Mouse (Mus musculus): ENCODE results near the gene Pdzd7. TPM values are rescaled to one million over a fixed set of nuclear protein-coding genes. Genes with fewer than 3 reads are reported as not detected.

Pdzd7 gene
- polyA plus RNA-seq, 3 experiments from 2014 or later: not detected

- no peak for ATAC-seq
Observed at GRCm38 (mm10) chr19:44983366-44983765, 62.2 kb downstream of the Pdzd7 start.

- no peak for ATAC-seq
Observed at GRCm38 (mm10) chr19:44982477-44983115, 62.9 kb downstream of the Pdzd7 start.

DNA sequence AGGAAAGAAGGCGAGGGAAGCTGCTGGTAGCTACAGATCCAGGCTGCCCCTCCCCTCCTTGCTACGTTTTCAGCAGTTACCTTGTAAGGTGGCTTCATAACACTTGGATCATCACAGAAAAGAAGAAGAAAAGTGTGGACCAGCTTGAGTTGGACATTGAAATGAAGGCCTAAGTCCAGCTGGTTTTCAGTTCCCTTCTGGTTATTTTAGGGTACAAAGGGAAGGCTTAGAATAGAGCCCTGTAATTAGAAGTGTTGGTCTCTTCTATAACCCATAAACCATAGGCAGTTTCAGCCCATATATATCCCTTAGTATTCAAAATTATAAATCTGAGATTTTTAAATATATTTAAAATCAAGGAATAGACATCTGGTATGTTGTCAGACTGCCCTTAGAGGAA is 64.7 kb downstream of the Pdzd7 start:
- no peak for ATAC-seq

DNA sequence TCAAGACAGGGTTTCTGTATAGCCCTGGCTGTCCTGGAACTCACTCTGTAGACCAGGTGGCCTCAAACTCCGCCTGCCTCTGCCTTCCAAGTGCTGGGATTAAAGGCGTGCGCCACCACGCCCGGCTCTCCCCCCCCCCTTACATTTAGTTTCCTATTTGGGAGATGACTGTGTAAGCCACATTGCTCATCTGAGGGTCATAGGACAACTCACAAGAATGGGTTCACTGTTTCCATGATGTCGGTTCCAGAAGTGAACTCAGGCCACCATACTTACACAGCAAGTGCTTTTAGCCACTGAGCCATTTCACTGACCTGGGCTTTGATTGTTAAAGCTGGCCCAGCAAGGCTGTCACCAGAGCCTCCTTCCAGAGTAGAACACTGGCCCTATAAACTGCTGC is 68.4 kb downstream of the Pdzd7 start:
- no peak for ATAC-seq

Other genes starting within 250 kb of the Pdzd7 start
- gene Slf2, start 114.6 kb downstream of the Pdzd7 start, polyA plus RNA-seq (2017; shearing (Covaris generic)): 10 to 100 TPM; 24.9 to 27.0 (median 25.0) TPM
- gene Sema4g, start 56.6 kb downstream of the Pdzd7 start, polyA plus RNA-seq (2017; shearing (Covaris generic)): under 1 TPM in 1 of 3 experiments, not detected in 2; 0.08 TPM
- 10 to 100 TPM in 1 of 3 experiments, 1 to 10 TPM in 2; 4.7 to 10.7 (median 9.8) TPM for gene Twnk, start 40.1 kb downstream of the Pdzd7 start, polyA plus RNA-seq (2017; shearing (Covaris generic))
- 10 to 100 TPM; 51.6 to 65.3 (median 55.9) TPM for gene Mrpl43, start 39.3 kb downstream of the Pdzd7 start, polyA plus RNA-seq (2017; shearing (Covaris generic))
- gene Lzts2, start 31.3 kb downstream of the Pdzd7 start, polyA plus RNA-seq (2017; shearing (Covaris generic)): 1 to 10 TPM in 1 of 3 experiments, under 1 TPM in 1, not detected in 1; 0.99 to 1.1 TPM
- 10 to 100 TPM; 61.5 to 97.7 (median 97.5) TPM for gene Sfxn3, start 1.8 kb upstream of the Pdzd7 start, polyA plus RNA-seq (2017; shearing (Covaris generic))
- 1 to 10 TPM in 1 of 3 experiments, under 1 TPM in 2; 0.21 to 1.0 (median 0.56) TPM for gene Kazald1, start 29.5 kb upstream of the Pdzd7 start, polyA plus RNA-seq (2017; shearing (Covaris generic))
- gene Tlx1, start 105.0 kb upstream of the Pdzd7 start, polyA plus RNA-seq (2017; shearing (Covaris generic)): not detected
- gene Lbx1, start 190.1 kb upstream of the Pdzd7 start, polyA plus RNA-seq (2017; shearing (Covaris generic)): not detected